Mouse (Mus musculus) heart, embryonic 13.5 days (tissue): ENCODE measurements around the gene H3f3a. TPM values are rescaled to one million over a fixed set of nuclear protein-coding genes. Genes with fewer than 3 reads are reported as not detected.

Experiments
- ATAC-seq: fragments of 200-750 bp; cut with Nextera tagmentation; 2 replicates; pipeline ENCODE4 v1.8.0; 2017; ENCODE audit warnings: moderate TSS enrichment; ENCODE audit not compliant: insufficient number of reproducible peaks, low FRiP score, low TSS enrichment; ENCODE audit errors: extremely low read depth
- H3K27ac ChIP-seq: fragments of 300-500 bp; sonication (generic); replicated peaks from 2 replicates; pipeline ENCODE4 v1.5.1; 2015; ENCODE audit warnings: moderate library complexity, mild to moderate bottlenecking, inconsistent platforms
- H3K27me3 ChIP-seq: fragments of 300-500 bp; sonication (generic); replicated peaks from 2 replicates; pipeline ENCODE4 v1.6.1; 2015; ENCODE audit warnings: mild to moderate bottlenecking, inconsistent platforms
- H3K36me3 ChIP-seq: fragments of 300-500 bp; sonication (generic); 2 replicates; pipeline ENCODE4 v1.6.1; 2015; ENCODE audit warnings: mild to moderate bottlenecking, inconsistent platforms
- H3K4me1 ChIP-seq: fragments of 300-500 bp; sonication (generic); 2 replicates; pipeline ENCODE4 v1.6.1; 2015; ENCODE audit warnings: inconsistent platforms
- H3K4me2 ChIP-seq: fragments of 300-500 bp; sonication (generic); 2 replicates; pipeline ENCODE4 v1.6.1; 2015; ENCODE audit warnings: inconsistent platforms, mild to moderate bottlenecking, moderate library complexity
- H3K4me3 ChIP-seq: fragments of 300-500 bp; sonication (generic); 2 replicates; pipeline ENCODE4 v1.5.1; 2015; ENCODE audit warnings: moderate library complexity, mild to moderate bottlenecking, inconsistent platforms
- H3K9ac ChIP-seq: fragments of 300-500 bp; sonication (generic); 2 replicates; pipeline ENCODE4 v1.6.1; 2015; ENCODE audit warnings: inconsistent platforms, mild to moderate bottlenecking, moderate library complexity
- H3K9me3 ChIP-seq: fragments of 300-500 bp; sonication (generic); 2 replicates; pipeline ENCODE4 v1.6.1; 2016; ENCODE audit warnings: inconsistent platforms
- WGBS: fragments of 180-500 bp; shearing (Covaris S2); methylation state at CpG from one replicate; pipeline ENCODE4 v1.1.7; 2015; ENCODE audit warnings: mixed read lengths; 5-methylcytosine and 5-hydroxymethylcytosine counted together
- polyA plus RNA-seq: library from polyadenylated mRNA; unstranded; fragments of >200 nt; fragmentation: Nextera tagmentation; extraction: Ambion mirVana; gene quantifications from 2 replicates; pipeline ENCODE4 v1.2.1, GENCODE M21; 2015

The H3f3a gene
- polyA plus RNA-seq, 1 experiment from 2014 or later, result 1,623 TPM

DNA sequence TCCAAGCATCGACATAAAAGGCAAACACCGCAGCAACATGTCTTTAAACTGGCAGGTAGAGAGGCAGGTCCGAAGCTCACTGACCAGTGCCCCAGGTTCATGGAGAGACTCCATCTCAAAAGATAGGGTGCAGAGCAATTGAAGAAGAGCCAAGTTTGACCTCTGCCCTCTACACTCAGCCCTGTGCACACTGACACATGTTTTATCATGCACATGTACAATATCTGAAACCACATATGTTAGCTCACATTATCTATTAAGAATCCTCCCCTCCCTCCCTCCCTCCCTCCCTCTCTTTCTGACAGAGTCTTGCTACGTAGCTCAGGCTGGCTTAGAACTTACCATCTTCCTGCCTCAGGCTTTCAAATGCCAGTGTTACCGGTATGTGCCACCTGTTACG is 7.4 kb upstream of the H3f3a start:
- Histone ChIP-seq H3K9me3 (no peaks in the 10 kb centered on the region), H3K36me3 (no peaks in the 10 kb centered on the region), H3K27me3 (no peaks in the 10 kb centered on the region), H3K9ac (no peak overlapping the region), H3K4me1 (peaks cover 18% of the 10 kb centered on the region), H3K4me3 (no peak overlapping the region), H3K4me2 (no peak overlapping the region), H3K27ac (no peak overlapping the region)
- ATAC-seq, result no peak
- 83% methylated on average over 6 of the region's 6 CpGs for WGBS

GRCm38 (mm10) chr1:180818000-180818399 is 4.3 kb upstream of the H3f3a start:
- 0 out of 2 replicates have a peak overlapping the region, but pooled peaks have one; percentile 8 for H3K27ac ChIP-seq
- H3K9me3 ChIP-seq, result no peaks in the 10 kb centered on the region
- H3K4me1 ChIP-seq, result peaks cover 32% of the 10 kb centered on the region
- no peak for ATAC-seq
- H3K36me3 ChIP-seq, result no peaks in the 10 kb centered on the region
- no peak overlapping the region for H3K4me3 ChIP-seq
- no peaks in the 10 kb centered on the region for H3K27me3 ChIP-seq
- no peak overlapping the region for H3K9ac ChIP-seq
- H3K4me2 ChIP-seq, result no peak overlapping the region
- WGBS, result 36% methylated on average over 2 of the region's 2 CpGs

DNA sequence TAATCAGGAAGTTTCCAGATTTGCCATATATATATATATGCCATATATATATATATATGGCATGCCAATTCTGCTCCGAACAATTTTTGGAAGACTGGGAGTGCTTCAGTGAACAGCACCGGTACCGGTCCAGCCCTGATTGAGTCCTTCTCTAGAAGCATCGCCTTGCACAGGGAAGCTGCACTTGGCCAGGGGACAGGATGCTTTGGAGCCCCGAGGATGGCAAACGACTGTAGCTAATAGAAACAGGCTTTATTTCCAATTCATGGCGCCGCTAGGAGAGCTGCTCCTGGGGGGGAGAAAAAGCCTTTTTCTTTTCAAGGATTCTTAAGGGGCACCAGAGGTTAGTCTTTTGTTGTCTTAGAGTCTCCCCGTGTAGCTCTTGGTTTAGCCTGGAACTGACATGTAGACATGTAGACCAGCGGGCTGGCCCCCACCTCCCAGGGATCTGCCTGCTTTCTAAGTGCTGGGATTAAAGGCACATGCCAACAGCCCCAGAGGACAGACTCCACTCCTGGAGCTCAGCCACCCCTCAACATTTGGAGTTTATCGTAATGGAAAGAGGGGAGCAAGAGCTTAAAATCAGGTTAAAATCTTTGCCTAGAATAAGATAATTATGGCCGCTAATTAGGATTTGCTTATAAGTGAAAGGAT is 1.8 kb upstream of the H3f3a start:
- peaks cover 40% of the 10 kb centered on the region for H3K4me1 ChIP-seq
- 63% methylated on average over 12 of the region's 12 CpGs for WGBS
- H3K9me3 ChIP-seq, result no peaks in the 10 kb centered on the region
- H3K4me2 ChIP-seq, result peak overlapping the region; percentile 79
- no peak overlapping the region for H3K27ac ChIP-seq
- 0 out of 2 replicates have a peak overlapping the region, but pooled peaks have one; percentile 2 for H3K4me3 ChIP-seq
- no peaks in the 10 kb centered on the region for H3K27me3 ChIP-seq
- H3K9ac ChIP-seq, result no peak overlapping the region
- peaks cover 8% of the 10 kb centered on the region for H3K36me3 ChIP-seq
- ATAC-seq, result no peak

DNA sequence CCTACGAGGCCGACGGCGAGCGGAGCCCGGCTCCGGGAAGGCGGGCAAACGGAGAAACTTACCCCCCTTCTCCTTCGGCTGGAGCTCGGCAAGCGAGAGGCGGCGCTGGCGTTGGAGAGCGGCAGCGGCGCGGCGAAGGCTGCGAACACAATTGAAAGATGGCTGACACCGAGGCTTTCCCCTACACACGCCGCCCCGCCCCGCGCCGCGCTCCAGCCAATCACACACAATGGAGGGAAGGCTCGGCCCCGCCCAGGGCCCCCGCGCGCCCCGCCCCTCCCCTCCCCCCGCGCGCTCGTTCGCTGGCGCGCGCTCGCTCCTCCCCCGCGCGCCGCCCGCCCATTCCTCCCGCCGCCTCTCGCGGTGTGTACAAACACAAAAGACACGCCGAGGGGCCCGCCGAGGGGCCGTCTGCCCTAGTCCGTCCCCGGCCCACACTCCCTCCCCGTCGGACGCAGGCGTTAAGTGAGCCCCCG is 296 bp downstream of the H3f3a start:
- Histone ChIP-seq H3K4me3 (peak overlapping the region; percentile 100), H3K4me2 (peak overlapping the region; percentile 79), H3K9me3 (no peaks in the 10 kb centered on the region), H3K36me3 (peaks cover 26% of the 10 kb centered on the region), H3K27ac (peak overlapping the region; percentile 100), H3K4me1 (peaks cover 49% of the 10 kb centered on the region), H3K9ac (peak overlapping the region; percentile 100), H3K27me3 (no peaks in the 10 kb centered on the region)
- WGBS, result 1% methylated on average over 50 of the region's 65 CpGs
- peak; percentile 93 for ATAC-seq

DNA sequence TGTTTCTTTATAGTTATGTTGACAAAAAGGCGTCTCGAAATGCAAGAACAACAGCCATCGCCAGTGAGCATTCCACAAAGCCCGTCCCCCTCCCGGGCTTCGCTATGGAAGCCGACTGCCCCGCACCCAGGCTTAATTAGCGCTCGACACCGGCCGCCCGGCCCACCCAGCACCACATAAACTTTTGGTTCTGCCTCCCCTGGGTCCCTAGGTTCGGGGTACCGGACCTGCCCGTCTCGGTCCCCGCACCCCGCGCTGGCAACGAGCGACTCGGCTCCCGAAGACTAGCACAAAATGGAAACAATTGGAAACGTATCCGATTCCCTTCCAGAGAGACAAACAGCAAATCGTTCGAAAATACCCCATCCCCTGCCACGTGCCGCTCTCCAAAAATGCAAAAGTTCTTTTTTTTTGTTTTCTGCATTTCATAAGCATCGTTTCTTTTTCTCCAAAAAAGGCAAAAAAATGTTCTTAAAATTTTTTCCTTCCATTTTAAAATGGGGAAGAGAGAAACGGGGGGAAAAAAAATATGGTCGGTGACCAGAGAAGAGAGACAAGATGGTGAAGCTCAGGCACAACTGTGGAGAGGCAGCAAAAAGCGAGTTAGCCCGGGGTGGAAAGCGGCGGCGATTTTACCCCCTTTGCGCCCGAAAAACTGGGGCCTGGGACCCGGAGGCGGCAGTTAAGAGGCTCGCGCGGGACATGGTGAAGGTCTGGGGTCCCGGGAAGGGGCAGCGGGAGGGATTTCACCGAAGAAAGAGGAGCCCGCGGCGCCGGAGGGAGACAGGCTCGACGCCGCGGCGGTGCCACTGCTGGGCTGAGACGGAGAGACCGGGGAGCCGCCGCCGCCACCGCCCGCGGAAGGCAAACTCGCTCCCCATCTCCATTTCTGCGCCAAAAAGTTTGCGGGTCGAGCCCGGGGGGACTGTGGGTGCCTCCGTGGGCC is 1.0 kb downstream of the H3f3a start:
- under 1% methylated on average over 71 of the region's 71 CpGs for WGBS
- peak overlapping the region; percentile 100 for H3K27ac ChIP-seq
- peaks cover 32% of the 10 kb centered on the region for H3K36me3 ChIP-seq
- H3K4me1 ChIP-seq, result peaks cover 46% of the 10 kb centered on the region
- no peaks in the 10 kb centered on the region for H3K9me3 ChIP-seq
- peak overlapping the region; percentile 100 for H3K4me3 ChIP-seq
- H3K27me3 ChIP-seq, result no peaks in the 10 kb centered on the region
- ATAC-seq, result 0 out of 2 replicates have a peak, but pooled peaks have one; percentile 0
- peak overlapping the region; percentile 65 for H3K4me2 ChIP-seq
- peak overlapping the region; percentile 100 for H3K9ac ChIP-seq

DNA sequence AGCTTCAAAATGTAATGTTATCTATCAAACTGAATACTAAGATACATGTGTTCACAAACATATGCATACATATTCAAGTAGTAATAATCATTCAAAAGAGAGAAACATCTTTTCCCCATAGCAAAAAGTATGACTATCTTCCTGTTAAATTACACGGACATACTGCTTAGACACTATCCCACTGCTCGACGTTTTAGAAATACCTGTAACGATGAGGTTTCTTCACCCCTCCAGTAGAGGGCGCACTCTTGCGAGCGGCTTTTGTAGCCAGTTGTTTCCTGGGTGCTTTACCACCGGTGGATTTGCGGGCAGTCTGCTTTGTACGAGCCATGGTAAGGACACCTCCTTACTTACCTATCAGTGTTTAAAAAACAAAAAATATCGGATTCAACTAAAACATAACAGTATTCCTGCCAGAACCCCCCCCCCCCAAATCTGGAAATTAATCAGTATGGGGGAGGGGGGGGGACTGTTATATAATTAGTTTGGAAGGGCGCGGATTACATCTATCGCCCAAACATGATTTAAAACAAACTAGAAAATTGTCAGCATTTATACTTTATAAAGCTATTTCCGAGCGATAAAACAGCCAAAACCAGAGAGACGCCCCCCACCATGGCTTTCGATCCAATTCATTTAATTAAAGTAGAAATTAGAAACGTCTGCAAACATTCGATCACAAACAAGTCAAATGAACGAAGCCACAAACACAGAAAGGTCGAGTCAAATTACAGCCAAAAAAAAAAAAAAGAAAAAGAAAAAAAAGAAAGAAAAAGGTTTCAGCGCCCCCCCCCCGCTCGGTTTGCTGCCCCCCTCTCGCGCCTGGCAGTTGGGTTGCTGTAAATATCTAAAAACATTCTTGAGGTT is 1.9 kb downstream of the H3f3a start:
- Histone ChIP-seq H3K27me3 (no peaks in the 10 kb centered on the region), H3K4me2 (peak overlapping the region; percentile 65), H3K9ac (peak overlapping the region; percentile 100), H3K4me1 (peaks cover 50% of the 10 kb centered on the region), H3K9me3 (no peaks in the 10 kb centered on the region), H3K4me3 (peak overlapping the region; percentile 100), H3K27ac (peak overlapping the region; percentile 100), H3K36me3 (peaks cover 41% of the 10 kb centered on the region)
- WGBS, result 2% methylated on average over 27 of the region's 27 CpGs
- ATAC-seq, result no peak

- Histone ChIP-seq H3K4me2 (peak overlapping the region; percentile 65), H3K27ac (no peak overlapping the region), H3K36me3 (peaks cover 49% of the 10 kb centered on the region), H3K9me3 (no peaks in the 10 kb centered on the region), H3K4me3 (peak overlapping the region; percentile 100), H3K27me3 (no peaks in the 10 kb centered on the region), H3K9ac (peak overlapping the region; percentile 35), H3K4me1 (peaks cover 50% of the 10 kb centered on the region)
- 66% methylated on average over 7 of the region's 7 CpGs for WGBS
- no peak for ATAC-seq
These were observed 2.8 kb downstream of the H3f3a start for GRCm38 (mm10) chr1:180810976-180811375.

- peaks cover 33% of the 10 kb centered on the region for H3K4me1 ChIP-seq
- WGBS, result 71% methylated on average over 5 of the region's 5 CpGs
- H3K36me3 ChIP-seq, result peaks cover 71% of the 10 kb centered on the region
- H3K27ac ChIP-seq, result no peak overlapping the region
- no peak for ATAC-seq
- no peaks in the 10 kb centered on the region for H3K9me3 ChIP-seq
- H3K27me3 ChIP-seq, result no peaks in the 10 kb centered on the region
- H3K9ac ChIP-seq, result peak overlapping the region; percentile 61; the same call in 1 of the 2 replicates
- peak overlapping the region; percentile 24; the same call in 1 of the 2 replicates for H3K4me3 ChIP-seq
- H3K4me2 ChIP-seq, result peak overlapping the region; percentile 46
These were observed 4.9 kb downstream of the H3f3a start for GRCm38 (mm10) chr1:180808831-180809230.

GRCm38 (mm10) chr1:180803881-180804280 is 9.9 kb downstream of the H3f3a start:
- no peak overlapping the region for H3K4me2 ChIP-seq
- no peaks in the 10 kb centered on the region for H3K27me3 ChIP-seq
- 86% methylated on average over 6 of the region's 6 CpGs for WGBS
- no peaks in the 10 kb centered on the region for H3K9me3 ChIP-seq
- peaks cover 82% of the 10 kb centered on the region for H3K36me3 ChIP-seq
- ATAC-seq, result no peak
- no peak overlapping the region for H3K27ac ChIP-seq
- H3K4me1 ChIP-seq, result peaks cover 24% of the 10 kb centered on the region
- no peak overlapping the region for H3K9ac ChIP-seq
- H3K4me3 ChIP-seq, result no peak overlapping the region

DNA sequence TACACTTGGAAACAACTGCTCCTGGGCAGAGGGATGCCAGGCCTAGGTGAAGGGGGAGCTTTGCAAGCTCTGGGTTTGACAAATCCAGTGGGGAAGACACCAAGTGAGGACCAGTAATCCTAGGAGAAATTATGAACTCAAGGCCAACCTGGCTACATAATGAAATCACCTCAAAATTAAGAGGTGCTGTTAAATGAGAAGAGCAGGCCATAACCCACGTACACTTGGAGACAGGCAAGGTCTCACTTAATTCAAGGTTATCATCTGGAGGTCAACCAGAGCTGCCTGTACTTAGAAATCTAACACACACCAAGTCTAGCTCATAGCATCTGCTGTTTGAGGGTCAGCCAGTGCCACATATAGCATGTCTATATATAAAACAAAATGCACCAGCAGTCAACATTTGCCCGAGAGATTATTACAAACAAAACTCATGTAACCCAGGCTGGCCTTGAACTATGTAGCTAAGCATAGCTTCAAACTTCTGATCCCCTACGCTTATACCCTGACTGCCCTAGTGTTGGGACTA is 12.2 kb downstream of the H3f3a start:
- H3K27me3 ChIP-seq, result no peaks in the 10 kb centered on the region
- no peak overlapping the region for H3K4me3 ChIP-seq
- no peak overlapping the region for H3K4me2 ChIP-seq
- H3K27ac ChIP-seq, result peak overlapping the region; percentile 48
- peaks cover 65% of the 10 kb centered on the region for H3K36me3 ChIP-seq
- ATAC-seq, result no peak
- H3K4me1 ChIP-seq, result peaks cover 9% of the 10 kb centered on the region
- no peak overlapping the region for H3K9ac ChIP-seq
- WGBS, result 63% methylated on average over 3 of the region's 3 CpGs
- peaks cover 4% of the 10 kb centered on the region for H3K9me3 ChIP-seq
